Mouse (Mus musculus): ENCODE data around the gene Trim67.
"Not testable (repeated sequence)": the region's sequence is repeated elsewhere in the genome, so short reads cannot be mapped to it uniquely, and the experiment has no call there.

Gene Trim67

GRCm38 (mm10) chr8:124831941-124832340 is 39.0 kb downstream of the Trim67 start:
- in situ Hi-C loops (cut with MseI, MboI): no loop called here

GRCm38 (mm10) chr8:124833430-124834205 is 40.7 kb downstream of the Trim67 start:
- in situ Hi-C loops (cut with MseI, MboI): no loop called here

- in situ Hi-C loops (cut with MseI, MboI): no loop called here
Observed at GRCm38 (mm10) chr8:124835848-124836247, 43.0 kb downstream of the Trim67 start.

GRCm38 (mm10) chr8:124836273-124836672 is 43.4 kb downstream of the Trim67 start:
- in situ Hi-C loops (cut with MseI, MboI): no loop called here

- in situ Hi-C loops (cut with MseI, MboI): no loop called here
Observed at GRCm38 (mm10) chr8:124836907-124837306, 44.0 kb downstream of the Trim67 start.

- in situ Hi-C loops (cut with MseI, MboI): no loop called here
Observed at GRCm38 (mm10) chr8:124837956-124838355, 45.1 kb downstream of the Trim67 start.

GRCm38 (mm10) chr8:124839371-124839770 is 46.5 kb downstream of the Trim67 start:
- in situ Hi-C loops (cut with MseI, MboI): no loop called here

GRCm38 (mm10) chr8:124840900-124841299 is 48.0 kb downstream of the Trim67 start:
- in situ Hi-C loops (cut with MseI, MboI): no loop called here

GRCm38 (mm10) chr8:124841775-124842174 is 48.9 kb downstream of the Trim67 start:
- in situ Hi-C loops (cut with MseI, MboI): no loop called here

GRCm38 (mm10) chr8:124842929-124843328 is 50.0 kb downstream of the Trim67 start:
- in situ Hi-C loops (cut with MseI, MboI): not testable (repeated sequence)

- in situ Hi-C loops (cut with MseI, MboI): no loop called here
Observed at GRCm38 (mm10) chr8:124845131-124845530, 52.2 kb downstream of the Trim67 start.

GRCm38 (mm10) chr8:124845573-124845972 is 52.7 kb downstream of the Trim67 start:
- in situ Hi-C loops (cut with MseI, MboI): no loop called here

GRCm38 (mm10) chr8:124853511-124853910 is 60.6 kb downstream of the Trim67 start:
- in situ Hi-C loops (cut with MseI, MboI): no loop called here

- in situ Hi-C loops (cut with MseI, MboI): no loop called here
Observed at GRCm38 (mm10) chr8:124859466-124859865, 66.6 kb downstream of the Trim67 start.

GRCm38 (mm10) chr8:124860188-124860587 is 67.3 kb downstream of the Trim67 start:
- in situ Hi-C loops (cut with MseI, MboI): no loop called here

- in situ Hi-C loops (cut with MseI, MboI): no loop called here
Observed at GRCm38 (mm10) chr8:124862321-124863162, 69.7 kb downstream of the Trim67 start, which contains the start of the genes Gnpat and 2810004N23Rik. TSS of gene Gnpat (plus strand) at chr8:124863033. TSS of gene 2810004N23Rik (minus strand) at chr8:124863120.

- in situ Hi-C loops (cut with MseI, MboI): no loop called here
Observed at GRCm38 (mm10) chr8:124863163-124863677, 70.3 kb downstream of the Trim67 start.

GRCm38 (mm10) chr8:124863729-124864128 is 70.8 kb downstream of the Trim67 start:
- in situ Hi-C loops (cut with MseI, MboI): no loop called here

- in situ Hi-C loops (cut with MseI, MboI): no loop called here
Observed at GRCm38 (mm10) chr8:124866669-124867068, 73.8 kb downstream of the Trim67 start.

- in situ Hi-C loops (cut with MseI, MboI): no loop called here
Observed at GRCm38 (mm10) chr8:124867126-124867525, 74.2 kb downstream of the Trim67 start.

- in situ Hi-C loops (cut with MseI, MboI): no loop called here
Observed at GRCm38 (mm10) chr8:124869708-124870107, 76.8 kb downstream of the Trim67 start.

GRCm38 (mm10) chr8:124871474-124871873 is 78.6 kb downstream of the Trim67 start:
- in situ Hi-C loops (cut with MseI, MboI): no loop called here

All from mouse trophoblast stem cell (cell line).